Mouse (Mus musculus) G1E-ER4 (cell line): Measurements from ENCODE around the gene Bcl6. TPM values are rescaled to one million over a fixed set of nuclear protein-coding genes. Genes with fewer than 3 reads are reported as not detected.

Source experiments
- GATA1 ChIP-seq: IDR thresholded peaks from one replicate; pipeline ENCODE4 v1.8.0; 2012; ENCODE audit warnings: low read length, inconsistent platforms
- polyA plus RNA-seq: library from polyadenylated mRNA; stranded (reverse); fragments of >175 nt; gene quantifications from 2 replicates; pipeline ENCODE4 v1.2.3, GENCODE M21; 2012

The Bcl6 gene
- polyA plus RNA-seq, 1 experiment, result not detected

GRCm38 (mm10) chr16:23964706-23965367, 23.8 kb downstream of the Bcl6 start:
- TF ChIP-seq GATA1, result no peak

- no peak for TF ChIP-seq GATA1
Observed at GRCm38 (mm10) chr16:23963896-23964668, 24.6 kb downstream of the Bcl6 start.

- TF ChIP-seq GATA1, result no peak
Observed at GRCm38 (mm10) chr16:23962401-23962800, 26.3 kb downstream of the Bcl6 start.

GRCm38 (mm10) chr16:23958938-23959337, 29.7 kb downstream of the Bcl6 start:
- no peak for TF ChIP-seq GATA1

- no peak for TF ChIP-seq GATA1
Observed at GRCm38 (mm10) chr16:23953959-23954260, 34.7 kb downstream of the Bcl6 start.

GRCm38 (mm10) chr16:23953189-23953958, 35.3 kb downstream of the Bcl6 start:
- TF ChIP-seq GATA1, result no peak

- TF ChIP-seq GATA1, result no peak
Observed at GRCm38 (mm10) chr16:23952101-23952727, 36.4 kb downstream of the Bcl6 start.

- no peak for TF ChIP-seq GATA1
Observed at GRCm38 (mm10) chr16:23947654-23948053, 41.0 kb downstream of the Bcl6 start.

GRCm38 (mm10) chr16:23944801-23945200, 43.9 kb downstream of the Bcl6 start:
- no peak for TF ChIP-seq GATA1

GRCm38 (mm10) chr16:23934397-23934796, 54.3 kb downstream of the Bcl6 start:
- no peak for TF ChIP-seq GATA1

GRCm38 (mm10) chr16:23932294-23932693, 56.4 kb downstream of the Bcl6 start, which contains the start of gene Rtp2:
Gene Rtp2, minus strand, starts transcription at chr16:23932394.
- TF ChIP-seq GATA1, result no peak

- TF ChIP-seq GATA1, result no peak
Observed at GRCm38 (mm10) chr16:23931275-23931674, 57.4 kb downstream of the Bcl6 start.

- TF ChIP-seq GATA1, result no peak
Observed at GRCm38 (mm10) chr16:23930426-23931073, 58.1 kb downstream of the Bcl6 start.

- TF ChIP-seq GATA1, result no peak
Observed at GRCm38 (mm10) chr16:23927301-23928114, 61.1 kb downstream of the Bcl6 start.
